ENCODE assay signal across 10 mouse cellular contexts in the genomic region with DNA sequence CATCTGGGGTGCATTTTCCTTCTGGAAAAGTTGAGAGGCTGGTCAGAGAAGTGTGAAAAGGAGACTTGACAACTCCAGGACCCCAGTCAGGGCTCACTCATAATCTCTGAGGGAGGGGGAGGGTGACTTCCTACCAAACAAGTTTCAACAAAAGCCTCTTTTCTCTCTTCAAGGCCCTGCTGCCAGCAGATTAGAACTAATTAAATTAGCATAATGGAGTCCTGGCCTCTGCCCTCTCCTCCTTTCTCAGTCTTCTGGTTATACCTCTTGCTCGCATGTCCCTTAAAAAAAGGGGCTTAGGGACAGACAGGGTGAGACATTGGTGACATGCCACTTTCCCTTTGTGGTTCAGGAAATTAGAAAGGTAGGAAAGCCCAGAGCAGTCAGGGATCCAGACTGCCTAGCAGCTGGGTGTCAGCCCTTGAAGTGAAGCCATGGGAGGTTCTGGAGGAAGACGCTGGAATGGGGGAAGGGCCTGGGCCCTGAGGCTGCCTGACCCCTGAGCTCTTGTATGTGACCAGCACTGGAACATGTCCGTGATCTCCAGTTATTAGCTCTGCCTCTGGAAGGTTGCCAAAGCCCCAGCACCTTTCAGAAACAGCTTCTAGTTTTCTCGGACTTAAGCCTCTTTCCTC. TPM values are rescaled to one million over a fixed set of nuclear protein-coding genes. Genes with fewer than 3 reads are reported as not detected.
DNase-seq lines count a peak whose midpoint lies in the region; ATAC-seq and TF ChIP-seq lines count a peak whose summit lies in the region.
"Had no signal": no experiment of that assay in that cellular context is flagged by ENCODE, and none has a peak within 500 bp of the region (broad histone marks: within the 10 kb centered on the region; RNA-seq: fewer than 3 reads in every experiment).

No protein-coding gene starts in this region.

- H3K27me3 ChIP-seq in heart, adult 2 months (ENCODE audit: control insufficient read depth, insufficient read depth, low read length) = no peaks in the 10 kb centered on the region
- no peaks in the 10 kb centered on the region for H3K27me3 ChIP-seq in neural tube, embryonic 11.5 days (ENCODE audit: control insufficient read depth, insufficient read depth, low read length)
- H3K27me3 ChIP-seq in neural tube, embryonic 15.5 days (replicated peaks) = no peaks in the 10 kb centered on the region
- no peaks in the 10 kb centered on the region for H3K27me3 ChIP-seq in intestine, embryonic 15.5 days (replicated peaks)

- H3K36me3 ChIP-seq in heart, adult 2 months (ENCODE audit: control insufficient read depth, insufficient read depth, low read length) = peaks cover 6% of the 10 kb centered on the region
- no peaks in the 10 kb centered on the region; the same call in 1 of the 2 replicates for H3K36me3 ChIP-seq in neural tube, embryonic 11.5 days (ENCODE audit: control insufficient read depth, insufficient read depth, low read length)
- H3K36me3 ChIP-seq in neural tube, embryonic 15.5 days = peaks cover 2% of the 10 kb centered on the region; the same call in 1 of the 2 replicates
- H3K36me3 ChIP-seq in intestine, embryonic 15.5 days = no peaks in the 10 kb centered on the region

- H3K9me3 ChIP-seq in neural tube, embryonic 11.5 days (ENCODE audit: control insufficient read depth, low read length) = no peaks in the 10 kb centered on the region
- no peaks in the 10 kb centered on the region for H3K9me3 ChIP-seq in neural tube, embryonic 15.5 days (replicated peaks)
- H3K9me3 ChIP-seq in intestine, embryonic 15.5 days = no peaks in the 10 kb centered on the region

- H3K4me3 ChIP-seq in heart, adult 2 months = no peak overlapping the region
- no peak overlapping the region for H3K4me3 ChIP-seq in neural tube, embryonic 11.5 days (ENCODE audit: low read depth, low read length)
- no peak overlapping the region for H3K4me3 ChIP-seq in neural tube, embryonic 15.5 days (replicated peaks)
- no peak overlapping the region for H3K4me3 ChIP-seq in intestine, embryonic 15.5 days (replicated peaks)

- H3K79me2 ChIP-seq in heart, adult 2 months (replicated peaks; ENCODE audit: control insufficient read depth, insufficient read depth, low read length) = no peaks in the 10 kb centered on the region

- TF ChIP-seq EP300 in heart, adult 2 months (IDR thresholded peaks at IDR 0.05; ENCODE audit: insufficient read depth, low read depth, low read length) = no peak

- DNase-seq in heart, adult 2 months = no peak
- DNase-seq in heart, postnatal 4 days = no peak
- DNase-seq in neural tube, embryonic 11.5 days (ENCODE audit: low spot score) = no peak
- peak; percentile 85 for DNase-seq in retina, postnatal 1 day
- DNase-seq in thymus, postnatal 25 days = no peak
- no peak for DNase-seq in spleen, postnatal 36 days (ENCODE audit: low spot score in 2 of 2)
- DNase-seq: B cell, adult 2 months; gastrocnemius, postnatal 14 days had no signal

- TF ChIP-seq CTCF in heart, adult 2 months (IDR thresholded peaks at IDR 0.05) = no peak

- no peak for TF ChIP-seq POLR2A in heart, adult 2 months (IDR thresholded peaks at IDR 0.05; ENCODE audit: insufficient read depth, low read depth, low read length)

- intact Hi-C loops in heart, adult 2 months (cut with DNase I) = no loop called here

- no peak overlapping the region for H3K9ac ChIP-seq in heart, adult 2 months (ENCODE audit: low read depth, low read length)
- H3K9ac ChIP-seq in neural tube, embryonic 11.5 days (ENCODE audit: low read length) = no peak overlapping the region
- no peak overlapping the region for H3K9ac ChIP-seq in neural tube, embryonic 15.5 days (replicated peaks)
- H3K9ac ChIP-seq in intestine, embryonic 15.5 days = no peak overlapping the region

- no peak overlapping the region for H3K4me2 ChIP-seq in neural tube, embryonic 11.5 days (ENCODE audit: low read depth)
- no peak overlapping the region for H3K4me2 ChIP-seq in neural tube, embryonic 15.5 days
- H3K4me2 ChIP-seq in intestine, embryonic 15.5 days (replicated peaks) = no peak overlapping the region

- peaks cover 2% of the 10 kb centered on the region for H3K4me1 ChIP-seq in heart, adult 2 months (ENCODE audit: control insufficient read depth, insufficient read depth, low read length)
- peaks cover 29% of the 10 kb centered on the region for H3K4me1 ChIP-seq in neural tube, embryonic 11.5 days (ENCODE audit: control insufficient read depth, insufficient read depth, low read length)
- peaks cover 15% of the 10 kb centered on the region; the same call in 1 of the 2 replicates for H3K4me1 ChIP-seq in neural tube, embryonic 15.5 days
- H3K4me1 ChIP-seq in intestine, embryonic 15.5 days (replicated peaks) = peaks cover 6% of the 10 kb centered on the region; the same call in 1 of the 2 replicates

- peak; percentile 42; the same call in 1 of the 2 replicates for ATAC-seq in neural tube, embryonic 11.5 days (ENCODE audit: insufficient read depth, low FRiP score, low TSS enrichment)
- ATAC-seq in neural tube, embryonic 15.5 days (ENCODE audit: low FRiP score) = no peak
- peak; percentile 53; the same call in 1 of the 2 replicates for ATAC-seq in intestine, embryonic 15.5 days

- H3K27ac ChIP-seq in heart, adult 2 months = peak overlapping the region; percentile 16; the same call in 1 of the 2 replicates
- peak overlapping the region; percentile 31; the same call in 1 of the 2 replicates for H3K27ac ChIP-seq in neural tube, embryonic 11.5 days (ENCODE audit: low read depth, low read length)
- no peak overlapping the region for H3K27ac ChIP-seq in neural tube, embryonic 15.5 days (replicated peaks)
- no peak overlapping the region; the same call in 1 of the 2 replicates for H3K27ac ChIP-seq in intestine, embryonic 15.5 days

- WGBS in heart, adult 2 months = 39% methylated on average over 4 of the region's 4 CpGs
- WGBS in neural tube, embryonic 11.5 days = 10% methylated on average over 4 of the region's 4 CpGs
- WGBS in neural tube, embryonic 15.5 days = 8% methylated on average over 4 of the region's 4 CpGs
- 32% methylated on average over 4 of the region's 4 CpGs for WGBS in intestine, embryonic 15.5 days

RNA-seq across cellular contexts. Expression of gene St6gal1, which starts 34.4 kb away (rescaled TPM):
- 1 to 10 TPM; 8.4 to 9.9 TPM for total RNA-seq in heart, adult 2 months (2021)
- 6.0 and 9.9 TPM in 2 replicates for polyA plus RNA-seq in heart, adult 2 months (2012; rRNA removed)
- 10 to 100 TPM; 19.8 to 20.3 TPM for total RNA-seq in heart, postnatal 4 days (2021)
- polyA plus RNA-seq in neural tube, embryonic 11.5 days (2014; fragmentation: Nextera tagmentation; extraction: Ambion mirVana) = 36.3 and 39.7 TPM in 2 replicates
- 19.3 and 21.1 TPM in 2 replicates for polyA plus RNA-seq in neural tube, embryonic 15.5 days (2015; fragmentation: Nextera tagmentation; extraction: Ambion mirVana)
- polyA plus RNA-seq in intestine, embryonic 15.5 days (2015; fragmentation: Nextera tagmentation; extraction: Ambion mirVana) = 15.7 and 17.5 TPM in 2 replicates

Comparison
In these comparisons a context has a peak if more than half of its experiments do, and no peak if none do; other contexts are left out.
1. H3K27ac ChIP-seq: peak in heart, adult 2 months (single experiment) and neural tube, embryonic 11.5 days (single experiment); none in neural tube, embryonic 15.5 days (single experiment) and intestine, embryonic 15.5 days (single experiment).